Mouse (Mus musculus) midbrain, postnatal 0 days (tissue): ENCODE measurements around the gene Luc7l3. TPM values are rescaled to one million over a fixed set of nuclear protein-coding genes. Genes with fewer than 3 reads are reported as not detected.

ENCODE experiments used
- ATAC-seq: fragments of 200-750 bp; cut with Nextera tagmentation; 2 replicates; pipeline ENCODE4 v1.8.0; 2017; ENCODE audit warnings: moderate number of reproducible peaks, mild to moderate bottlenecking, moderate TSS enrichment, moderate library complexity; ENCODE audit not compliant: low FRiP score
- DNase-seq: peaks from one replicate; pipeline ENCODE4 v3.0.0-alpha.2; 2015; ENCODE audit warnings: low spot score
- H3K27ac ChIP-seq: fragments of 300-500 bp; sonication (generic); 2 replicates; pipeline ENCODE4 v1.5.1; 2014; ENCODE audit warnings: low read depth, mild to moderate bottlenecking, low read length, mixed read lengths
- H3K27me3 ChIP-seq: fragments of 300-500 bp; sonication (generic); 2 replicates; pipeline ENCODE4 v1.6.1; 2014; ENCODE audit warnings: low read length, control low read depth, mixed read lengths; ENCODE audit not compliant: insufficient read depth
- H3K36me3 ChIP-seq: fragments of 300-500 bp; sonication (generic); 2 replicates; pipeline ENCODE4 v1.6.1; 2014; ENCODE audit warnings: low read length, control low read depth, mixed read lengths; ENCODE audit not compliant: insufficient read depth
- H3K4me1 ChIP-seq: fragments of 300-500 bp; sonication (generic); 2 replicates; pipeline ENCODE4 v1.6.1; 2014; ENCODE audit warnings: mild to moderate bottlenecking, control low read depth, antibody characterized with exemption, low read length, mixed read lengths; ENCODE audit not compliant: insufficient read depth
- H3K4me2 ChIP-seq: fragments of 300-500 bp; sonication (generic); 2 replicates; pipeline ENCODE4 v1.6.1; 2014; ENCODE audit warnings: low read depth, mild to moderate bottlenecking, low read length, mixed read lengths; ENCODE audit not compliant: poor library complexity, severe bottlenecking
- H3K4me3 ChIP-seq: fragments of 300-500 bp; sonication (generic); 2 replicates; pipeline ENCODE4 v1.5.1; 2014; ENCODE audit warnings: low read depth, mild to moderate bottlenecking, low read length, moderate library complexity
- H3K9ac ChIP-seq: fragments of 300-500 bp; sonication (generic); replicated peaks from 2 replicates; pipeline ENCODE4 v1.6.1; 2014; ENCODE audit warnings: mild to moderate bottlenecking, low read length, moderate library complexity, mixed read lengths; ENCODE audit not compliant: poor library complexity, severe bottlenecking
- H3K9me3 ChIP-seq: fragments of 300-500 bp; sonication (generic); 2 replicates; pipeline ENCODE4 v1.6.1; 2016; ENCODE audit warnings: low read length, control low read depth
- CTCF ChIP-seq: IDR thresholded peaks from 2 replicates; pipeline ENCODE4 v1.5.1; 2016; ENCODE audit warnings: antibody characterized with exemption, mild to moderate bottlenecking
- WGBS: fragments of 180-500 bp; shearing (Covaris S2); extraction: QIAGEN DNeasy Blood & Tissue Kit; methylation state at CpG from one replicate; pipeline ENCODE4 v1.1.7; 2014; 5-methylcytosine and 5-hydroxymethylcytosine counted together
- polyA plus RNA-seq: library from polyadenylated mRNA; unstranded; fragments of >200 nt; fragmentation: Nextera tagmentation; extraction: Ambion mirVana; gene quantifications from 2 replicates; pipeline ENCODE4 v1.2.1, GENCODE M21; 2015
- total RNA-seq: library from RNA; depleted of rRNA; stranded (reverse); fragments of >200 nt; gene quantifications from 2 replicates; pipeline ENCODE4 v1.2.3, GENCODE M21; 2014

The Luc7l3 gene
- total and polyA plus RNA-seq, 2 experiments from 2014 or later = 47.5 to 124 TPM

DNA sequence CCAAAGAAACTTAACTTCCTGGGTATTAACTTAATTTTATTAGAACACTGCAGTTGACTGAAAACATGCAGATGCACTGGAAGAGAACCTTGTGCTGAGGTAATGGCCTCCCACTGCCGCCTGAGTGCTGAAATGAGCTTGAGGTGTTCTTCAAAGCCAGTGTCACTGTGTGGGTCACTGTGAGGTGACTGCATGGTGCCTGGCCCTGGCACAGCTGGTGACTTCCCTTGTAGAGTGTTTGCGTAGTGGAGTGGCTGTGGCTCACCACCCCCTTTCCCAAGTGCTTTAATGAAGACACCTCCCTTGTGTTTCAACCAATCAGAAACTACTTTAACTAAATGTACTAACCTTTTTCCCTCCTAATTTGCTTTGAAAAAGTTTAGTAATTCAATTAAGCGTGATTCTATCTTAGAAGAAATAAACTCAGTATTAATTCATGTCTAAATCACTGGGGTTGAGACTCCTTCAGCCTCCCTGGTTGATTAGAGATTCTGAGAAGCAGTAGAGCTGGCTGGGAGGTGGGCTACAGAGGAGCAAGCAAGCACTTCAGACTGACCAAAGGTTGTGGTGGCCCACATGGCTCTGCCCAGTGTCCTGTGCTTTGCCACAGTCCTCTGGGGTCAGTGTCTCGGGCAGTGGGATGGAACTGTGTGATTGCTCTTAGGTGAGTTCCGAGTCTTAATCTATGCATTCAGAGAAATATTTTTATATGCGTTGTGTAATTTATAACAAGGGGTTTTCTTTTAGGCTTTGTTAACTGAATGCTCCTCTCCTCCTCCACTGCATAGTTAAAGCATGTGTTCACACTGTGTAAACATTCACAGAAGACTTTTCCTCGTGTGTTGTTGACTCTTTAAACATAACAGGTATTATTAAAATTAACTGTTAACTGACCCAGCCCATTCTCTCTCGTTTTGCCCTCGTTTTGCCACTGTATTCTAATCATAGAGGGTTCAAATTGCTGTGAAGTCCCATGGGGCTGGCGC lies 19.5 kb upstream of the Luc7l3 start:
- Histone ChIP-seq H3K4me2 (no peak overlapping the region), H3K27ac (no peak overlapping the region), H3K27me3 (no peaks in the 10 kb centered on the region), H3K4me3 (no peak overlapping the region), H3K36me3 (peaks cover 18% of the 10 kb centered on the region; the same call in 1 of the 2 replicates), H3K9me3 (no peaks in the 10 kb centered on the region), H3K4me1 (no peaks in the 10 kb centered on the region), H3K9ac (no peak overlapping the region)
- no peak for DNase-seq
- WGBS = 57% methylated on average over 10 of the region's 10 CpGs
- ATAC-seq = no peak
- no peak for TF ChIP-seq CTCF

DNA sequence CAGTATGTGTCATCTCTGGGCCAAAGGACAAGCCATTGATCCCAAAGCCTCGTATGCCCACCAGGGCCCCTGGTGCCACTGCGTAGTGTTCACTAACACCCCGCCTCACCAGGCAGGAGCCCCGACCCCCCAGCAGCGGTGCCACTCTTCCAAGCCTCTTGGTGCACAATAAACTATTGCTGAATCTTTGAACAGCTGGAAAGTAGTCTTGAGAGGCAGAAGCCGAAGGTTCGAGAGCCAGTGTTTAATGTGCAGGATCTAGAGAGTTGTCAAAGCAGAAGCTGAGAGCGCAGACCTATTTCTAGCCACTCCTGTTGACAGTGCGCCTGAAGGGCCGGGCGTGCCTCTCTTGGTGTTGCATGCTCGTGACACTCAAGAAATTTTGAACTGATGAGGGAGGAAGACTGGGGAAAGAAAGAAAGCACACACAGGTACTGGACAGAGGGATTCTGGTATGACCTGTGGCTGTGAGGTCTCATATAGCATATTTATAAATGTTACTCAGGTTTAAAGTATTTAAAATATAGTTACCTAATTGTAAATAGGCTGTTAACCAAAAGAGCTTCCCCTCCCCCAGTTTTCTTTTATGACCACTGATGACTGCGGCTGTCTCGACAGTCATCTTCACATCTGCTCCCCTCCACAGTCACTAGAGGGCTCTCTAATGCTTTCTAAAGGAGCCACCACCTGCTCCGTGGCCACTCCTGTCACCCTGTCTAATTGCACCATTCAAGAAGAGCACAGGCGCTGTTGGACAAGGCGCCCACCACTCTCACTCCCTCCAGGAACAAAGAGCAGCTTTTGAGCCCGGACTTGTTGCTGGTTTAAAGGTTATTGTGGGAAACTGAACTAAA lies 18.2 kb upstream of the Luc7l3 start:
- no peak overlapping the region for H3K4me3 ChIP-seq
- DNase-seq = peak; percentile 93
- ATAC-seq = peak; percentile 80; the same call in 1 of the 2 replicates
- H3K4me1 ChIP-seq = no peaks in the 10 kb centered on the region
- H3K27ac ChIP-seq = no peak overlapping the region
- no peaks in the 10 kb centered on the region for H3K9me3 ChIP-seq
- no peaks in the 10 kb centered on the region for H3K27me3 ChIP-seq
- peak; percentile 90 for TF ChIP-seq CTCF
- 54% methylated on average over 18 of the region's 18 CpGs for WGBS
- no peak overlapping the region for H3K4me2 ChIP-seq
- H3K9ac ChIP-seq = no peak overlapping the region
- H3K36me3 ChIP-seq = peaks cover 23% of the 10 kb centered on the region; the same call in 1 of the 2 replicates

DNA sequence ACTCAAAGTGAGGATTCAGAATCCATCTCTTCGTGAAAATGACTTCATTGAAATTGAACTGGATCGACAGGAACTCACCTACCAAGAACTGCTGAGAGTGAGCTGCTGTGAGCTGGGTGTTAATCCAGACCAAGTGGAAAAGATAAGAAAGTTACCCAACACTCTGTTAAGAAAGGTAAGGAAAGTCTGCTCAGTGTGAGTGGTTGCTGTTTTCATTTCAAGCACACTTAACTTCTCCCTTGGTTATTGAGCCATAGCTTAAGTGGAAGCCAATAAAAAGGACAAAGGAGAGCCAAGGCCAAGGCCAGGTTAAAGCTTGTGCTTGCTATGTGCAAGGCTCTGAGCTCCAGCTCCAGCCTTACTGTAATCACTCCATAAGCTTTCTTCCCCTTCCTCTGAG lies 16.6 kb upstream of the Luc7l3 start:
- H3K36me3 ChIP-seq = peaks cover 29% of the 10 kb centered on the region; the same call in 1 of the 2 replicates
- H3K27me3 ChIP-seq = no peaks in the 10 kb centered on the region
- no peak overlapping the region for H3K4me2 ChIP-seq
- no peak overlapping the region for H3K27ac ChIP-seq
- no peak for TF ChIP-seq CTCF
- no peak for ATAC-seq
- no peak for DNase-seq
- no peaks in the 10 kb centered on the region for H3K9me3 ChIP-seq
- H3K9ac ChIP-seq = no peak overlapping the region
- no peak overlapping the region for H3K4me3 ChIP-seq
- 89% methylated on average over 2 of the region's 2 CpGs for WGBS
- no peaks in the 10 kb centered on the region for H3K4me1 ChIP-seq

DNA sequence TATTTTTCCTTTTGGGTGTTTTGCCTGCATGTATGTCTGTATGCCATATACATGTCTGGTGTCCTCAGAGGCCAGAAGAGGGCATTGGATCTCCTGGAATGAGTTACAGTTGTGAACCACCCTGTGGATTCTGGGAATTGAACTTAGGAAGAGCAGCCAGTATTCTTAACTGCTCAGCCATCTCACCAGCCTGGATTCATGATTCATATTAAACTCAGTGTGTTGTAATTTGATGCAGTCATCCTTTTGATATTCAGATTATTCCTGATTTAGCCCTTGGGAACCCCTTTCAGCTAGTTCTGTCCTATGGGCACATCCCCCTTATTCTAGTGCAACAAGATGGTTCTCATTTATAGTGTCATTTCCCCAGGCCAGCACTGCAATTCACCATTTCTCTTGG lies 14.8 kb upstream of the Luc7l3 start:
- Histone ChIP-seq H3K9me3 (no peaks in the 10 kb centered on the region), H3K9ac (no peak overlapping the region), H3K27ac (no peak overlapping the region), H3K4me1 (no peaks in the 10 kb centered on the region; the same call in 1 of the 2 replicates), H3K4me3 (no peak overlapping the region), H3K36me3 (peaks cover 29% of the 10 kb centered on the region; the same call in 1 of the 2 replicates), H3K4me2 (no peak overlapping the region), H3K27me3 (no peaks in the 10 kb centered on the region)
- 0 out of 2 replicates have a peak, but pooled peaks have one; percentile 5 for TF ChIP-seq CTCF
- no peak for ATAC-seq
- DNase-seq = no peak

DNA sequence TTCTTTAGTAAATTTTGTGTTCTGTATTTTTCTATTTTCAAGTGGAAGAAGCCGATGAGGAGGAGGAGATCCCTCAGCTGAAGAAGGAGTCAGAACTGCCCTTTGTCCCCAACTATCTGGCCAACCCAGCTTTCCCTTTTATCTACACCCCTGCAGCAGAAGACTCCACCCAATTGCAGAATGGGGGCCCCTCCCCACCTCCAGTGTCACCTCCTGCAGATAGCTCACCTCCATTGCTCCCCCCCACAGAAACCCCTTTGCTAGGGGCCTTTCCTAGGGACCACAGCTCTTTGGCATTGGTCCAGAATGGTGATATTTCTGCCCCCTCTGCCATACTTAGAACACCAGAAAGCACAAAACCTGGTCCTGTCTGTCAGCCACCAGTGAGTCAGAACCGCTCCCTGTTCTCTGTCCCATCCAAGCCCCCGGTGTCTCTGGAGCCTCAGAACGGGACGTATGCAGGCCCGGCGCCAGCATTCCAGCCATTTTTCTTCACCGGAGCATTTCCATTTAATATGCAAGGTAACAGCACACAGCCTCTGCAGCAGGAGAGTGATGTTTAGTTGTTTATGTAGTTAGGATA lies 12.7 kb upstream of the Luc7l3 start:
- no peak overlapping the region for H3K4me3 ChIP-seq
- no peak overlapping the region for H3K27ac ChIP-seq
- H3K9ac ChIP-seq = no peak overlapping the region
- no peak for TF ChIP-seq CTCF
- H3K27me3 ChIP-seq = no peaks in the 10 kb centered on the region
- ATAC-seq (no peak), DNase-seq (no peak)
- peaks cover 29% of the 10 kb centered on the region; the same call in 1 of the 2 replicates for H3K36me3 ChIP-seq
- 89% methylated on average over 8 of the region's 8 CpGs for WGBS
- H3K9me3 ChIP-seq = no peaks in the 10 kb centered on the region
- H3K4me2 ChIP-seq = no peak overlapping the region
- peaks cover 4% of the 10 kb centered on the region; the same call in 1 of the 2 replicates for H3K4me1 ChIP-seq
